Mouse (Mus musculus): Measurements from ENCODE around the gene Gm10306. TPM values are rescaled to one million over a fixed set of nuclear protein-coding genes. Genes with fewer than 3 reads are reported as not detected.
A peak's percentile ranks its signal among the peaks of the same experiment; 100 is the strongest.

Gene Gm10306
- polyA plus RNA-seq, 1 experiment from 2014 or later, result not detected

GRCm38 (mm10) chr4:94602496-94603030 lies 46.2 kb downstream of the Gm10306 start:
- Histone ChIP-seq H3K9me3 (replicated peaks; ENCODE audit: control insufficient read depth, low read length, poor library complexity, severe bottlenecking) (no peaks in the 10 kb centered on the region), H3K9ac (ENCODE audit: low read depth, low read length) (peak overlapping the region; percentile 89), H3K4me3 (ENCODE audit: low read depth, low read length) (peak overlapping the region; percentile 94), H3K36me3 (ENCODE audit: control insufficient read depth, insufficient read depth, low read length) (no peaks in the 10 kb centered on the region), H3K27me3 (ENCODE audit: control insufficient read depth, insufficient read depth, low read depth, low read length) (no peaks in the 10 kb centered on the region), H3K4me1 (ENCODE audit: control insufficient read depth, insufficient read depth, low read length) (peaks cover 20% of the 10 kb centered on the region), H3K27ac (ENCODE audit: low read length) (peak overlapping the region; percentile 94), H3K4me2 (ENCODE audit: low read length) (peak overlapping the region; percentile 74)
- under 1% methylated on average over 33 of the region's 33 CpGs for WGBS
- ATAC-seq, result no peak

GRCm38 (mm10) chr4:94603031-94603629 lies 46.8 kb downstream of the Gm10306 start, which contains the start of gene Plaa:
Gene Plaa, minus strand, starts transcription at chr4:94603244.
- Histone ChIP-seq H3K27ac (ENCODE audit: low read length) (peak within 1 kb of the TSS; percentile 94), H3K9ac (ENCODE audit: low read depth, low read length) (peak within 1 kb of the TSS; percentile 89), H3K4me2 (ENCODE audit: low read length) (peak within 1 kb of the TSS; percentile 74), H3K4me1 (ENCODE audit: control insufficient read depth, insufficient read depth, low read length) (peaks cover 20% of the 10 kb centered on the region), H3K4me3 (ENCODE audit: low read depth, low read length) (peak within 1 kb of the TSS; percentile 94), H3K9me3 (replicated peaks; ENCODE audit: control insufficient read depth, low read length, poor library complexity, severe bottlenecking) (no peaks in the 10 kb centered on the region), H3K36me3 (ENCODE audit: control insufficient read depth, insufficient read depth, low read length) (no peaks in the 10 kb centered on the region), H3K27me3 (ENCODE audit: control insufficient read depth, insufficient read depth, low read depth, low read length) (no peaks in the 10 kb centered on the region)
- WGBS, result under 1% methylated on average over 61 of the region's 61 CpGs
- ATAC-seq, result peak; percentile 99

GRCm38 (mm10) chr4:94604452-94605019 lies 48.2 kb downstream of the Gm10306 start:
- no peak overlapping the region for H3K27ac ChIP-seq (ENCODE audit: low read length)
- H3K4me1 ChIP-seq (ENCODE audit: control insufficient read depth, insufficient read depth, low read length), result peaks cover 20% of the 10 kb centered on the region
- H3K36me3 ChIP-seq (ENCODE audit: control insufficient read depth, insufficient read depth, low read length), result no peaks in the 10 kb centered on the region
- WGBS, result 85% methylated on average over 2 of the region's 2 CpGs
- no peak overlapping the region for H3K4me3 ChIP-seq (ENCODE audit: low read depth, low read length)
- no peaks in the 10 kb centered on the region for H3K9me3 ChIP-seq (replicated peaks; ENCODE audit: control insufficient read depth, low read length, poor library complexity, severe bottlenecking)
- no peak overlapping the region for H3K9ac ChIP-seq (ENCODE audit: low read depth, low read length)
- ATAC-seq, result no peak
- no peaks in the 10 kb centered on the region for H3K27me3 ChIP-seq (ENCODE audit: control insufficient read depth, insufficient read depth, low read depth, low read length)
- H3K4me2 ChIP-seq (ENCODE audit: low read length), result no peak overlapping the region

- no peaks in the 10 kb centered on the region for H3K9me3 ChIP-seq (replicated peaks; ENCODE audit: control insufficient read depth, low read length, poor library complexity, severe bottlenecking)
- H3K4me3 ChIP-seq (ENCODE audit: low read depth, low read length), result no peak overlapping the region
- no peak for ATAC-seq
- no peaks in the 10 kb centered on the region for H3K27me3 ChIP-seq (ENCODE audit: control insufficient read depth, insufficient read depth, low read depth, low read length)
- WGBS, result 96% methylated on average over 2 of the region's 2 CpGs
- no peak overlapping the region for H3K4me2 ChIP-seq (ENCODE audit: low read length)
- H3K27ac ChIP-seq (ENCODE audit: low read length), result no peak overlapping the region
- H3K36me3 ChIP-seq (ENCODE audit: control insufficient read depth, insufficient read depth, low read length), result no peaks in the 10 kb centered on the region
- peaks cover 18% of the 10 kb centered on the region for H3K4me1 ChIP-seq (ENCODE audit: control insufficient read depth, insufficient read depth, low read length)
- no peak overlapping the region for H3K9ac ChIP-seq (ENCODE audit: low read depth, low read length)
Measured at GRCm38 (mm10) chr4:94605591-94605990, 49.2 kb downstream of the Gm10306 start.

Other genes with a start within 250 kb of the Gm10306 start
- 15.6 and 18.1 TPM in 2 replicates for gene Caap1, start 250 bp downstream of the Gm10306 start, polyA plus RNA-seq (2015; fragmentation: Nextera tagmentation; extraction: Ambion mirVana)
- 68.5 and 77.3 TPM in 2 replicates for gene Plaa, start 46.7 kb downstream of the Gm10306 start, polyA plus RNA-seq (2015; fragmentation: Nextera tagmentation; extraction: Ambion mirVana)
- gene Ift74, start 57.9 kb downstream of the Gm10306 start, polyA plus RNA-seq (2015; fragmentation: Nextera tagmentation; extraction: Ambion mirVana), result 23.2 and 26.5 TPM in 2 replicates
- gene Lrrc19, start 93.6 kb downstream of the Gm10306 start, polyA plus RNA-seq (2015; fragmentation: Nextera tagmentation; extraction: Ambion mirVana), result 0.31 and 0.34 TPM in 2 replicates
- 9.3 and 9.6 TPM in 2 replicates for gene Tek, start 182.7 kb downstream of the Gm10306 start, polyA plus RNA-seq (2015; fragmentation: Nextera tagmentation; extraction: Ambion mirVana)